Mouse (Mus musculus) small intestine, adult 2 months (tissue): ENCODE data around the gene Bfar.

Source experiments
- CTCF ChIP-seq: fragments of 200-500 bp; IDR thresholded peaks from 2 replicates; pipeline ENCODE4 v1.5.1; 2012; ENCODE audit warnings: low read depth, mild to moderate bottlenecking, control low read depth, inconsistent platforms, low read length, moderate library complexity, mixed read lengths; ENCODE audit not compliant: insufficient replicate concordance, insufficient read length; ENCODE audit errors: extremely low read depth
- POLR2A ChIP-seq: fragments of 200-500 bp; IDR thresholded peaks from 2 replicates; pipeline ENCODE4 v1.6.1; 2012; ENCODE audit warnings: low read depth, mild to moderate bottlenecking, control low read depth, inconsistent platforms, low read length, moderate library complexity

DNA sequence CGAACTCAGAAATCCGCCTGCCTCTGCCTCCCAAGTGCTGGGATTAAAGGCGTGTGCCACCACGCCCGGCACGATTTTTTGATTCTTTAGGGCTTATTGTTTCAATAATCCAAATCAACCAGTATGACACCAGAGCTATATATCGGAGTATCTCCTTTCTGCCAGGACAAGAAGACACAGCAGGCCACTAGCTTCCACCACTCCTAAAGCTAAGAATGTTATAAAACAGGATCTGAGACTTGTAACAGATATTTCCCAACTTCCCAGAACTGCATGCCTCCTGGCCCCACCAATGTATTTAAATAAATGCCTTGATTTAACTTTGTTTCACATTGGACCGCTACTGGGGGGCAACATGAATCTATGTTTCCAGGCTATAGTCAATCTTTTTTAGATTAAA is 76.0 kb downstream of the Bfar start:
- TF ChIP-seq POLR2A (no peak), CTCF (no peak)
